Mouse (Mus musculus) brain, embryonic 14.5 days (tissue): ENCODE results near the gene Slc6a11.

ENCODE experiments used
- CTCF ChIP-seq: fragments of 200-500 bp; IDR thresholded peaks from 2 replicates; pipeline ENCODE4 v1.5.1; 2012; ENCODE audit warnings: inconsistent platforms, mild to moderate bottlenecking, moderate library complexity, borderline replicate concordance; ENCODE audit not compliant: insufficient read depth, insufficient read length; ENCODE audit errors: extremely low read depth
- POLR2A ChIP-seq: fragments of 200-500 bp; IDR thresholded peaks from 2 replicates; pipeline ENCODE4 v1.6.1; 2012; ENCODE audit warnings: mild to moderate bottlenecking, inconsistent platforms, borderline replicate concordance; ENCODE audit not compliant: poor library complexity, insufficient read depth, insufficient read length, severe bottlenecking; ENCODE audit errors: extremely low read depth

- TF ChIP-seq CTCF (no peak), POLR2A (no peak)
Measured at GRCm38 (mm10) chr6:114270799-114271198, 139.8 kb downstream of the Slc6a11 start.
